Mouse (Mus musculus): ENCODE results near the gene Tmem210. TPM values are rescaled to one million over a fixed set of nuclear protein-coding genes. Genes with fewer than 3 reads are reported as not detected.

The Tmem210 gene
- total and polyA plus RNA-seq, 2 experiments: not detected

- Histone ChIP-seq H3K27me3 (ENCODE audit: control insufficient read depth, insufficient read depth, low read length) (no peaks in the 10 kb centered on the region), H3K4me3 (ENCODE audit: insufficient read depth, low read depth, low read length) (peak overlapping the region; percentile 83), H3K36me3 (ENCODE audit: control insufficient read depth, insufficient read depth, low read length) (peaks cover 14% of the 10 kb centered on the region; the same call in 1 of the 2 replicates), H3K79me2 (ENCODE audit: control insufficient read depth, insufficient read depth, low read length) (peaks cover 7% of the 10 kb centered on the region; the same call in 1 of the 2 replicates), H3K27ac (replicated peaks; ENCODE audit: insufficient read depth, low read depth, low read length) (no peak overlapping the region), H3K9ac (ENCODE audit: low read depth, low read length) (peak overlapping the region; percentile 75), H3K4me1 (ENCODE audit: control insufficient read depth, insufficient read depth, low read length) (peaks cover 12% of the 10 kb centered on the region)
- WGBS: 35% methylated on average over 16 of the region's 16 CpGs
- no peak for DNase-seq (ENCODE audit: extremely low read depth, low read depth, low spot score)
- TF ChIP-seq POLR2A (IDR thresholded peaks at IDR 0.05; ENCODE audit: extremely low read depth, insufficient read depth, low read length) (no peak), CTCF (IDR thresholded peaks at IDR 0.05; ENCODE audit: low read depth, low read length) (no peak)
These were observed 14.9 kb upstream of the Tmem210 start for GRCm38 (mm10) chr2:25273010-25273409.

- TF ChIP-seq POLR2A (IDR thresholded peaks at IDR 0.05; ENCODE audit: extremely low read depth, insufficient read depth, low read length) (no peak), CTCF (IDR thresholded peaks at IDR 0.05; ENCODE audit: low read depth, low read length) (peak; percentile 75)
- no peaks in the 10 kb centered on the region for H3K4me1 ChIP-seq (ENCODE audit: control insufficient read depth, insufficient read depth, low read length)
- no peaks in the 10 kb centered on the region for H3K27me3 ChIP-seq (ENCODE audit: control insufficient read depth, insufficient read depth, low read length)
- H3K79me2 ChIP-seq (ENCODE audit: control insufficient read depth, insufficient read depth, low read length): no peaks in the 10 kb centered on the region
- 69% methylated on average over 13 of the region's 13 CpGs for WGBS
- H3K27ac ChIP-seq (replicated peaks; ENCODE audit: insufficient read depth, low read depth, low read length): no peak overlapping the region
- no peak overlapping the region for H3K9ac ChIP-seq (ENCODE audit: low read depth, low read length)
- peak; percentile 68 for DNase-seq (ENCODE audit: extremely low read depth, low read depth, low spot score)
- H3K36me3 ChIP-seq (ENCODE audit: control insufficient read depth, insufficient read depth, low read length): peaks cover 20% of the 10 kb centered on the region; the same call in 1 of the 2 replicates
- H3K4me3 ChIP-seq (ENCODE audit: insufficient read depth, low read depth, low read length): no peak overlapping the region
These were observed 8.7 kb upstream of the Tmem210 start for GRCm38 (mm10) chr2:25278928-25279882.

- no peaks in the 10 kb centered on the region for H3K79me2 ChIP-seq (ENCODE audit: control insufficient read depth, insufficient read depth, low read length)
- no peak overlapping the region for H3K9ac ChIP-seq (ENCODE audit: low read depth, low read length)
- 96% methylated on average over 2 of the region's 2 CpGs for WGBS
These were observed 2.4 kb upstream of the Tmem210 start for GRCm38 (mm10) chr2:25285551-25285950.

GRCm38 (mm10) chr2:25286314-25286713 lies 1.6 kb upstream of the Tmem210 start:
- Histone ChIP-seq H3K27me3 (ENCODE audit: control insufficient read depth, insufficient read depth, low read length) (peaks cover 3% of the 10 kb centered on the region; the same call in 1 of the 2 replicates), H3K4me1 (ENCODE audit: control insufficient read depth, insufficient read depth, low read length) (peaks cover 3% of the 10 kb centered on the region; the same call in 1 of the 2 replicates), H3K36me3 (ENCODE audit: control insufficient read depth, insufficient read depth, low read length) (peaks cover 2% of the 10 kb centered on the region; the same call in 1 of the 2 replicates), H3K4me3 (ENCODE audit: insufficient read depth, low read depth, low read length) (no peak overlapping the region), H3K9ac (ENCODE audit: low read depth, low read length) (no peak overlapping the region), H3K27ac (replicated peaks; ENCODE audit: insufficient read depth, low read depth, low read length) (no peak overlapping the region), H3K79me2 (ENCODE audit: control insufficient read depth, insufficient read depth, low read length) (no peaks in the 10 kb centered on the region)
- DNase-seq (ENCODE audit: extremely low read depth, low read depth, low spot score): no peak
- WGBS: 85% methylated on average over 1 of the region's 1 CpGs
- TF ChIP-seq POLR2A (IDR thresholded peaks at IDR 0.05; ENCODE audit: extremely low read depth, insufficient read depth, low read length) (no peak), CTCF (IDR thresholded peaks at IDR 0.05; ENCODE audit: low read depth, low read length) (no peak)

More at GRCm38 (mm10) chr2:25285551-25285950, 2.4 kb upstream of the Tmem210 start:
- DNase-seq (ENCODE audit: extremely low read depth, low read depth, low spot score): no peak
- Histone ChIP-seq H3K4me3 (ENCODE audit: insufficient read depth, low read depth, low read length) (no peak overlapping the region), H3K4me1 (ENCODE audit: control insufficient read depth, insufficient read depth, low read length) (peaks cover 1% of the 10 kb centered on the region; the same call in 1 of the 2 replicates), H3K36me3 (ENCODE audit: control insufficient read depth, insufficient read depth, low read length) (peaks cover 6% of the 10 kb centered on the region; the same call in 1 of the 2 replicates), H3K27me3 (ENCODE audit: control insufficient read depth, insufficient read depth, low read length) (peaks cover under 1% of the 10 kb centered on the region; the same call in 1 of the 2 replicates), H3K27ac (replicated peaks; ENCODE audit: insufficient read depth, low read depth, low read length) (no peak overlapping the region)
- TF ChIP-seq CTCF (IDR thresholded peaks at IDR 0.05; ENCODE audit: low read depth, low read length) (no peak), POLR2A (IDR thresholded peaks at IDR 0.05; ENCODE audit: extremely low read depth, insufficient read depth, low read length) (no peak)

GRCm38 (mm10) chr2:25286837-25287636 lies 908 bp upstream of the Tmem210 start:
- no peak overlapping the region for H3K4me3 ChIP-seq (ENCODE audit: insufficient read depth, low read depth, low read length)
- no peaks in the 10 kb centered on the region for H3K79me2 ChIP-seq (ENCODE audit: control insufficient read depth, insufficient read depth, low read length)
- WGBS: 65% methylated on average over 7 of the region's 7 CpGs
- H3K4me1 ChIP-seq (ENCODE audit: control insufficient read depth, insufficient read depth, low read length): peaks cover 3% of the 10 kb centered on the region; the same call in 1 of the 2 replicates
- H3K36me3 ChIP-seq (ENCODE audit: control insufficient read depth, insufficient read depth, low read length): peaks cover 2% of the 10 kb centered on the region; the same call in 1 of the 2 replicates
- H3K9ac ChIP-seq (ENCODE audit: low read depth, low read length): no peak overlapping the region
- H3K27me3 ChIP-seq (ENCODE audit: control insufficient read depth, insufficient read depth, low read length): peaks cover 7% of the 10 kb centered on the region; the same call in 1 of the 2 replicates
- H3K27ac ChIP-seq (replicated peaks; ENCODE audit: insufficient read depth, low read depth, low read length): no peak overlapping the region
- TF ChIP-seq POLR2A (IDR thresholded peaks at IDR 0.05; ENCODE audit: extremely low read depth, insufficient read depth, low read length) (no peak), CTCF (IDR thresholded peaks at IDR 0.05; ENCODE audit: low read depth, low read length) (no peak)
- DNase-seq (ENCODE audit: extremely low read depth, low read depth, low spot score): no peak

All from liver, adult 2 months (tissue).